Mouse (Mus musculus) midbrain, embryonic 13.5 days (tissue): ENCODE results near the gene Cops2. TPM values are rescaled to one million over a fixed set of nuclear protein-coding genes. Genes with fewer than 3 reads are reported as not detected.

Experiments used
- ATAC-seq: fragments of 200-750 bp; cut with Nextera tagmentation; 2 replicates; pipeline ENCODE4 v1.8.0; 2017; ENCODE audit warnings: mild to moderate bottlenecking, moderate TSS enrichment, moderate library complexity
- H3K27ac ChIP-seq: fragments of 300-500 bp; sonication (generic); 2 replicates; pipeline ENCODE4 v1.5.1; 2015; ENCODE audit warnings: inconsistent platforms, mild to moderate bottlenecking, moderate library complexity
- H3K27me3 ChIP-seq: fragments of 300-500 bp; sonication (generic); 2 replicates; pipeline ENCODE4 v1.6.1; 2015; ENCODE audit warnings: mild to moderate bottlenecking, inconsistent platforms
- H3K36me3 ChIP-seq: fragments of 300-500 bp; sonication (generic); 2 replicates; pipeline ENCODE4 v1.6.1; 2015; ENCODE audit warnings: mild to moderate bottlenecking, inconsistent platforms
- H3K4me1 ChIP-seq: fragments of 300-500 bp; sonication (generic); replicated peaks from 2 replicates; pipeline ENCODE4 v1.6.1; 2015; ENCODE audit warnings: inconsistent platforms
- H3K4me2 ChIP-seq: fragments of 300-500 bp; sonication (generic); replicated peaks from 2 replicates; pipeline ENCODE4 v1.6.1; 2015; ENCODE audit warnings: moderate library complexity, mild to moderate bottlenecking, inconsistent platforms
- H3K4me3 ChIP-seq: fragments of 300-500 bp; sonication (generic); replicated peaks from 2 replicates; pipeline ENCODE4 v1.5.1; 2015; ENCODE audit warnings: mild to moderate bottlenecking, inconsistent platforms
- H3K9ac ChIP-seq: fragments of 300-500 bp; sonication (generic); replicated peaks from 2 replicates; pipeline ENCODE4 v1.6.1; 2015; ENCODE audit warnings: mild to moderate bottlenecking, inconsistent platforms
- H3K9me3 ChIP-seq: fragments of 300-500 bp; sonication (generic); 2 replicates; pipeline ENCODE4 v1.6.1; 2016; ENCODE audit warnings: mild to moderate bottlenecking, inconsistent platforms
- WGBS: fragments of 180-500 bp; shearing (Covaris S2); methylation state at CpG from one replicate; pipeline ENCODE4 v1.1.7; 2015; 5-methylcytosine and 5-hydroxymethylcytosine counted together
- polyA plus RNA-seq: library from polyadenylated mRNA; unstranded; fragments of >200 nt; fragmentation: Nextera tagmentation; extraction: Ambion mirVana; gene quantifications from 2 replicates; pipeline ENCODE4 v1.2.1, GENCODE M21; 2015

The Cops2 gene
- polyA plus RNA-seq, 1 experiment from 2014 or later, result 71.5 TPM

- Histone ChIP-seq H3K4me2 (no peak overlapping the region), H3K27ac (no peak overlapping the region), H3K4me3 (no peak overlapping the region), H3K4me1 (no peaks in the 10 kb centered on the region), H3K36me3 (no peaks in the 10 kb centered on the region), H3K9ac (no peak overlapping the region), H3K27me3 (no peaks in the 10 kb centered on the region), H3K9me3 (no peaks in the 10 kb centered on the region)
- WGBS, result 81% methylated on average over 7 of the region's 7 CpGs
- ATAC-seq, result no peak
Measured at GRCm38 (mm10) chr2:125791485-125791885, 67.5 kb downstream of the Cops2 start.

- ATAC-seq, result no peak
- Histone ChIP-seq H3K9ac (no peak overlapping the region), H3K4me1 (no peaks in the 10 kb centered on the region), H3K4me2 (no peak overlapping the region), H3K9me3 (no peaks in the 10 kb centered on the region), H3K27ac (no peak overlapping the region), H3K27me3 (no peaks in the 10 kb centered on the region), H3K4me3 (no peak overlapping the region), H3K36me3 (no peaks in the 10 kb centered on the region)
- WGBS, result 94% methylated on average over 4 of the region's 4 CpGs
Measured at GRCm38 (mm10) chr2:125790242-125790641, 68.7 kb downstream of the Cops2 start.

DNA sequence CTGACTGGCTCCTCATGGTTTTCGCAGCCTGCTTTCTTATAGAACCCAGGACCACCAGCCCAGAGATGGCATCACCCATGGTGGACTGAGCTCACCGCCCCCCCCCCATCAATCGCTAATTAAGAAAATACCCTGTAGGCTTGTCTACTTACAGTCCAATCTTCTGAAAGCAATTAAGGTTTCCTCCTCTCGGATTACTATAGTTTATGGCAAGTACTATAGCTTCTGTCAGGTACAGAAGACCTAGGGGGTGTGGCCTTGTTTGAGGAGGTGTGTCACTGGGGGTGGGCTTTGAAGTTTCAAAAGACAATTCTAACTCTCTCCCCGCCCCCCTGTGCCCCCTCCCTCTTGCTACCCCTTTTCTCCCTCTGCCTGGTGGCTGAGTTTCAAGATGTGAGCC, 69.7 kb downstream of the Cops2 start:
- ATAC-seq, result no peak
- WGBS, result 76% methylated on average over 5 of the region's 5 CpGs
- no peaks in the 10 kb centered on the region for H3K4me1 ChIP-seq
- no peak overlapping the region for H3K27ac ChIP-seq
- no peak overlapping the region for H3K9ac ChIP-seq
- no peaks in the 10 kb centered on the region for H3K9me3 ChIP-seq
- no peaks in the 10 kb centered on the region for H3K36me3 ChIP-seq
- no peak overlapping the region for H3K4me2 ChIP-seq
- H3K27me3 ChIP-seq, result 0 out of 2 replicates have a peak, but pooled peaks cover 4% of the 10 kb centered on the region
- no peak overlapping the region for H3K4me3 ChIP-seq

- H3K9me3 ChIP-seq, result no peaks in the 10 kb centered on the region
- H3K4me3 ChIP-seq, result no peak overlapping the region
- H3K4me2 ChIP-seq, result no peak overlapping the region
- ATAC-seq, result no peak
- H3K9ac ChIP-seq, result no peak overlapping the region
- no peaks in the 10 kb centered on the region for H3K36me3 ChIP-seq
- H3K4me1 ChIP-seq, result no peaks in the 10 kb centered on the region
- 0 out of 2 replicates have a peak, but pooled peaks cover 4% of the 10 kb centered on the region for H3K27me3 ChIP-seq
- no peak overlapping the region for H3K27ac ChIP-seq
- WGBS, result 83% methylated on average over 3 of the region's 3 CpGs
Measured at GRCm38 (mm10) chr2:125788785-125789184, 70.2 kb downstream of the Cops2 start.

GRCm38 (mm10) chr2:125788351-125788750, 70.6 kb downstream of the Cops2 start:
- Histone ChIP-seq H3K4me3 (no peak overlapping the region), H3K4me1 (0 out of 2 replicates have a peak, but pooled peaks cover 3% of the 10 kb centered on the region), H3K27ac (no peak overlapping the region), H3K9ac (no peak overlapping the region), H3K27me3 (0 out of 2 replicates have a peak, but pooled peaks cover 4% of the 10 kb centered on the region), H3K9me3 (no peaks in the 10 kb centered on the region), H3K36me3 (no peaks in the 10 kb centered on the region), H3K4me2 (no peak overlapping the region)
- ATAC-seq, result no peak

DNA sequence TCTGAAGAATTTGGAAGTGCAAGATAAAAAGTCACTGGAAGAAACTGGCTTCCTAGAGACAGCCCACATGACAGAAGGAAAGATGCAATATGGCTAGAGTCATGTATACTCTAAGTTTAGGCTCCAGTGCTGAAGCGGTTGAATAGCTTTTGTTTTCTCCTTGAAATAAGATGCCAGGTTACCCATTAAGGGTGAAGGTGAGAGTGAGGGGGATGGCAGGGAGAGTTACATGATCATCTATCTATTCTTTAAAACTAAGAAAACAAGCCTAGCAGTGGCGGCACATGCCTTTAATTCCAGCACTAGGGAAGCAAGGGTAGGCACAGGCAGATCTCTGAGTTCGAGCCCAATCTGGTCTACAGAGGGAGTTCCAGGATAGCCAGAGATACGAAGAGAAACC, 73.9 kb downstream of the Cops2 start:
- Histone ChIP-seq H3K9me3 (no peaks in the 10 kb centered on the region), H3K4me3 (no peak overlapping the region), H3K4me1 (peaks cover 27% of the 10 kb centered on the region), H3K4me2 (no peak overlapping the region), H3K27me3 (0 out of 2 replicates have a peak, but pooled peaks cover 4% of the 10 kb centered on the region), H3K27ac (no peak overlapping the region), H3K36me3 (no peaks in the 10 kb centered on the region), H3K9ac (no peak overlapping the region)
- 65% methylated on average over 4 of the region's 4 CpGs for WGBS
- ATAC-seq, result no peak

DNA sequence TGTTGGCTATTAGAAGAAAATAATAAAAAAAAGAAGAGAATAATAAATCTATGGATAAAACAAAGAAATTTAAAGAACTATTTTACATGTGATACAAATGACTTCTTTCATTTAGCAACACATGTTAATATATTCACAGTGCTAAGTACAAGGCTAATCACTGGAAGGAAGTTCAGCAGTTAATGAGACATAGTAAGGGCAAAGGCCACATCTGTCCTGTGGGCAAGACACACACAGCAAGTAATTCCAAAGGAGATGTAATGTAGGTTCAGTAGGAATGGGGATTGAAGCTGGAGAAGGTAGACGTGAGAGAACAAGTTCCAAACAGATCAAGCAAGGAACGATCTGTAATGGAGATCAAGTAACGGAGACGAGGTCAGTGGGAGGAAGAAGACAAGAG, 74.5 kb downstream of the Cops2 start:
- H3K4me1 ChIP-seq, result peaks cover 29% of the 10 kb centered on the region
- H3K9ac ChIP-seq, result no peak overlapping the region
- H3K27me3 ChIP-seq, result 0 out of 2 replicates have a peak, but pooled peaks cover 4% of the 10 kb centered on the region
- H3K4me3 ChIP-seq, result no peak overlapping the region
- no peak overlapping the region for H3K4me2 ChIP-seq
- ATAC-seq, result no peak
- no peaks in the 10 kb centered on the region for H3K9me3 ChIP-seq
- 83% methylated on average over 4 of the region's 4 CpGs for WGBS
- H3K36me3 ChIP-seq, result no peaks in the 10 kb centered on the region
- H3K27ac ChIP-seq, result no peak overlapping the region

DNA sequence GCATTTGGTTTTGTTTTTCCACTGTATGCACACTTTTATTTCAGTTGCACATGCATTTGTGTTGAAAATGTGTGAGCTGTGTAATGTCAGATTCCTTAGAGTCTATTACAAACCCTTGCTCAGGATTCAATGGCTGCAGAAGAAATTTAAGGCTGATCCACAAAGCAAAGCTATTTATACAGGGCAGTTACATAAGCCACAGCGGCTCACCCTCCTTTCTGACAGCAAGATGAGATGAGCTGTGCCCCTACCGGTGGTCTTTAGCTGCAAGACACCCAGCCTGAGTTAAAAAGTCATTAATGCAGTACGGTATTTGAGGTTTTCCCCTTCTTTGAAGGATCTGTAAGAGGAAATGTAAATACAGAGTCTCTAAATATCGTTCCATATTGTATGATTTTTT, 75.1 kb downstream of the Cops2 start:
- Histone ChIP-seq H3K4me2 (no peak overlapping the region), H3K27ac (no peak overlapping the region), H3K27me3 (0 out of 2 replicates have a peak, but pooled peaks cover 4% of the 10 kb centered on the region), H3K9me3 (no peaks in the 10 kb centered on the region), H3K4me3 (no peak overlapping the region), H3K36me3 (no peaks in the 10 kb centered on the region), H3K4me1 (peaks cover 29% of the 10 kb centered on the region), H3K9ac (no peak overlapping the region)
- no peak for ATAC-seq
- 55% methylated on average over 4 of the region's 4 CpGs for WGBS

DNA sequence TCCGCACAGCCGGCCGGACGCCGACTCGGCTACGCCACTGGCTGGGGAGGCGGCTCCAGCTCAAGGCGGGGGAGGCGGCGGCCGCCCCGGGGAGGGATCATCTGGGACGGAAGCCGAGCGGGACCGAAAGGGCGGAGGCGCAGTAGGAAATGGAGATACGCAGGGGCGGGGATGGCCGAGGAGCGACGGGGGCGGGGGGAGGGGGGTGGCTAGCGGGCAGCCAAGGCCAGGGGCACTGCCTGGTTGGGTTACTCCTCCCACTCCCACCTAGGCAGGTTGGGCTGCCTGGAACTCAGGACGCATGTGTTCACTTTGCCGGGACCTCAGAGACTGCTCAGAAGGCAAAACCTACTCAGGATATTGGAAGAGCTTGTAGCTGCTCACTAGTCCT, 76.2 kb downstream of the Cops2 start, which contains the start of gene Secisbp2l:
Secisbp2l (minus strand) TSS at position 152 of the 391 bp plus-strand sequence.
- no peaks in the 10 kb centered on the region for H3K9me3 ChIP-seq
- H3K4me1 ChIP-seq, result peaks cover 29% of the 10 kb centered on the region
- no peaks in the 10 kb centered on the region for H3K36me3 ChIP-seq
- H3K27ac ChIP-seq, result peak within 1 kb of the TSS; percentile 81
- peak within 1 kb of the TSS; percentile 85 for H3K9ac ChIP-seq
- ATAC-seq, result peak; percentile 98
- WGBS, result under 1% methylated on average over 23 of the region's 28 CpGs
- H3K27me3 ChIP-seq, result 0 out of 2 replicates have a peak, but pooled peaks cover 4% of the 10 kb centered on the region
- H3K4me2 ChIP-seq, result peak within 1 kb of the TSS; percentile 64
- H3K4me3 ChIP-seq, result peak within 1 kb of the TSS; percentile 66

DNA sequence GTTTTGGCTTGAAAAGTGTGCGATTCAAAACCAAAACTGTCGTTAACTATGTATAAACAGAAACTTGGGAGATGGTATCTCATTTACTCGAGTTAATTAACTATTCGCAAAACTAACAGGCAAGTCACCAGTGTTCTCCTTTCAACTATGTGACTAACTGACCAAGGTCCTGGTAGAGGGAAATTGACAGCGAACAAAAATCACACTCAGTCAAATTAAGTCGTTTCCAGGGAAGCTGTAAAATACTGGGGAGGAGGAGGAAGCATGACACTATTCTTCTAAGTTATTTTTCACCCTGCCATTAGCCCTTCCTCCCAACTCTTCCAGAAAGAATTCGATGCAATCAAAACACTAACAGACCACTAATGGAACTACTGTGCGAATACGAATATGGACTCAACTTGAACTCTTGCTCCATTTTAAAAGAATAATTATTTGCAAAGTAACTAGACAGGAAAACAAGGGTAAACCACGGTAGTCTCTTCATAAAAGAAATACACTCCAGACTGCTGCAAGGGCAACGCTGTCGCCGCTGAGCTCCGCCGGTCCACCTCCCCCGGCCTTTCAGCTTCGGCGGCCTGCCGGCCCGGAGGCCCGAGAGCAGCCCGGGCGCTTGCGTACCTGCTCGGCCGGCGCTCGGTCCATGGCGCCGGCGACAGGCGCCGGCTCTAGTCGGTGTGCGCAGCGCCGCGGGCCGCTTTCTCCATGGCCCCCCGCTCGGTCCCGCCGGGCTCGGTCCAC, 76.8 kb downstream of the Cops2 start:
- H3K9ac ChIP-seq, result peak overlapping the region; percentile 85
- 4% methylated on average over 44 of the region's 44 CpGs for WGBS

GRCm38 (mm10) chr2:125781006-125781405, 77.9 kb downstream of the Cops2 start:
- Histone ChIP-seq H3K4me3 (peak overlapping the region; percentile 66; the same call in 1 of the 2 replicates), H3K4me1 (peaks cover 29% of the 10 kb centered on the region), H3K27me3 (0 out of 2 replicates have a peak, but pooled peaks cover 4% of the 10 kb centered on the region), H3K27ac (no peak overlapping the region), H3K36me3 (no peaks in the 10 kb centered on the region), H3K9me3 (no peaks in the 10 kb centered on the region), H3K9ac (peak overlapping the region; percentile 85), H3K4me2 (peak overlapping the region; percentile 64)
- no peak for ATAC-seq
- 80% methylated on average over 2 of the region's 2 CpGs for WGBS

More for the DNA sequence above, 76.8 kb downstream of the Cops2 start:
- Histone ChIP-seq H3K9me3 (no peaks in the 10 kb centered on the region), H3K4me3 (peak overlapping the region; percentile 66), H3K4me1 (peaks cover 29% of the 10 kb centered on the region), H3K36me3 (no peaks in the 10 kb centered on the region), H3K27ac (peak overlapping the region; percentile 81), H3K4me2 (peak overlapping the region; percentile 64), H3K27me3 (0 out of 2 replicates have a peak, but pooled peaks cover 4% of the 10 kb centered on the region)
- no peak for ATAC-seq
